Mouse (Mus musculus): ENCODE data around the gene Krt25. TPM values are rescaled to one million over a fixed set of nuclear protein-coding genes. Genes with fewer than 3 reads are reported as not detected.

Krt25 gene
- 0.06 and 0.22 TPM in 2 replicates for polyA plus RNA-seq (2015; fragmentation: Nextera tagmentation; extraction: Ambion mirVana)

DNA sequence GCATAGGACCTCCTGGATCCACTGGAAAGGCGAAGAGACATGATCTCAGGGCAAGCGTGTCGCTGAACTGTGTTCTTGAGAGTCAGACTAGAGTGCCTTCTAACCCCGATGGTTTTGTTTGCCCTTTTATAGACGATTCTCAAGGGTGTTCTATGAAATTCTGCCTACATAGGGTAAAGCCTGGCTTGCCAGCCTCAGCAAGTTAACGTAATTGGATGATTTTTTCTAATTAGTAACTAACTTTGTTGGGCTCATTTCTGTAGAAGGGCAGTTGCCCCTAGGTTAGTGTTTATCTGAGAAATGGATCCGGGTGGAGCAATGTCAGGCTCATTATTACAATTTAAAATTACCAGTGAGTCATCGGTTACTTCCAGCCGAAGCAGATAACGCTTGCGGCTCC is at the start of gene Krt25:
Krt25 (minus strand) TSS at position 101 of the 400 bp plus-strand sequence.
- Histone ChIP-seq H3K9ac (ENCODE audit: low read length) (no peak within 1 kb of the TSS), H3K4me2 (ENCODE audit: low read depth, low read length) (no peak within 1 kb of the TSS), H3K4me1 (ENCODE audit: control insufficient read depth, insufficient read depth, low read length) (peaks cover 3% of the 10 kb centered on the region; the same call in 1 of the 2 replicates), H3K36me3 (ENCODE audit: control insufficient read depth, insufficient read depth, low read length) (no peaks in the 10 kb centered on the region), H3K27me3 (ENCODE audit: control insufficient read depth, insufficient read depth, low read length) (no peaks in the 10 kb centered on the region; the same call in 1 of the 2 replicates), H3K9me3 (replicated peaks; ENCODE audit: control insufficient read depth, low read length) (no peaks in the 10 kb centered on the region), H3K27ac (ENCODE audit: low read length) (no peak within 1 kb of the TSS), H3K4me3 (replicated peaks; ENCODE audit: low read length) (no peak within 1 kb of the TSS)
- no peak for ATAC-seq (ENCODE audit: insufficient read depth, low FRiP score)
- 89% methylated on average over 11 of the region's 11 CpGs for WGBS

DNA sequence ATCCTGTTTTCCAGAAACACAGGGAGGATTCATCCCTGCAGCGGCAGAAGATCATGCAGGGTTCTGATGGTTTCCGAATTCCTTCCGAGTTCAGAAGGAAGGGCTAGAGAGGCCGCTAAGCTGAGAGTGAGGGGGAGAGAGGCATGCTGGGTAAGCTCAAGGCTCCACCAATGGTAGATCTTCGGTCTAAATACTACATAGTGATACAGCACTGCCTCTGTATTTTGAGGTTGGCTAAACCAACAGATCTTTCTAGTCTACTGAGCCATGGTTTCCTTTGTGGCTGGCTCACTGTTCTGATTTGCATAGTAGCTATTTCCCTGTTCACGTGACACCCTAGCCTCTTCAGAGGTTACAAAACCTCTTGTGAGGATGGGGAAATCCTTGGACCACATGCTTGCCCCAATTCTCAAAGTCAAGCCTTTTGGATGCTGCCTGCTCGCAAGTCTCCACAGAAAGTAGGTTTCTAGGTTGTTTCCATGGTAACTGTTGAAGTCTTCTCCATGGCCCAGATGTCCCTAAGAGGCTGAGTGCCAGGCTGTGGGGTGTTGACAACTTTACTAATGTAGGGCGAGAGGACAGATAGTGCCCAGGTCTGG is 47.2 kb upstream of the Krt25 start:
- Histone ChIP-seq H3K9ac (ENCODE audit: low read length) (no peak overlapping the region), H3K4me3 (replicated peaks; ENCODE audit: low read length) (no peak overlapping the region), H3K4me1 (ENCODE audit: control insufficient read depth, insufficient read depth, low read length) (no peaks in the 10 kb centered on the region), H3K4me2 (ENCODE audit: low read depth, low read length) (no peak overlapping the region), H3K27me3 (ENCODE audit: control insufficient read depth, insufficient read depth, low read length) (no peaks in the 10 kb centered on the region), H3K27ac (ENCODE audit: low read length) (no peak overlapping the region), H3K9me3 (replicated peaks; ENCODE audit: control insufficient read depth, low read length) (no peaks in the 10 kb centered on the region), H3K36me3 (ENCODE audit: control insufficient read depth, insufficient read depth, low read length) (no peaks in the 10 kb centered on the region)
- WGBS, result 85% methylated on average over 8 of the region's 8 CpGs
- ATAC-seq (ENCODE audit: insufficient read depth, low FRiP score), result no peak

DNA sequence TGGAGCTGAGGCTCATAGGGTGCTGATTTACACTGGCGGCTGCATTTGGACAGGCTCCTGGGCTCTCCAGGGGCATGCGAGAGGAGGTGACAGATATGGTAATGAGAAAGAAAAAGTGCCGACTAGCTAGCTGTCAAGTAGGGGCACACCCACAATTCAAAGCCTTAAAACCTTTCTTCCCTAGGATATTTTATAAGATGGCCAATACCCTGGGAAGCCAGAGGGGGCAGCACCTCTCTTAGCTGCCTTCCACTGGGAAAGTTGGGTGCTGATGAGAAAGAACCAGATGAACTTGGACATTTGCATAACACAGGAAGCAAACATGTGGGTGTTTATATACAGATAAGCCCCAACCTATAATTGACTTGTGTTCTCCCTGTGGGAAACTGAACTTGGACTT is 46.5 kb upstream of the Krt25 start:
- no peak overlapping the region for H3K9ac ChIP-seq (ENCODE audit: low read length)
- no peaks in the 10 kb centered on the region for H3K36me3 ChIP-seq (ENCODE audit: control insufficient read depth, insufficient read depth, low read length)
- H3K4me1 ChIP-seq (ENCODE audit: control insufficient read depth, insufficient read depth, low read length), result no peaks in the 10 kb centered on the region
- no peaks in the 10 kb centered on the region for H3K27me3 ChIP-seq (ENCODE audit: control insufficient read depth, insufficient read depth, low read length)
- 10% methylated on average over 3 of the region's 3 CpGs for WGBS
- H3K9me3 ChIP-seq (replicated peaks; ENCODE audit: control insufficient read depth, low read length), result no peaks in the 10 kb centered on the region
- H3K27ac ChIP-seq (ENCODE audit: low read length), result no peak overlapping the region
- H3K4me2 ChIP-seq (ENCODE audit: low read depth, low read length), result no peak overlapping the region
- H3K4me3 ChIP-seq (replicated peaks; ENCODE audit: low read length), result no peak overlapping the region
- ATAC-seq (ENCODE audit: insufficient read depth, low FRiP score), result no peak

DNA sequence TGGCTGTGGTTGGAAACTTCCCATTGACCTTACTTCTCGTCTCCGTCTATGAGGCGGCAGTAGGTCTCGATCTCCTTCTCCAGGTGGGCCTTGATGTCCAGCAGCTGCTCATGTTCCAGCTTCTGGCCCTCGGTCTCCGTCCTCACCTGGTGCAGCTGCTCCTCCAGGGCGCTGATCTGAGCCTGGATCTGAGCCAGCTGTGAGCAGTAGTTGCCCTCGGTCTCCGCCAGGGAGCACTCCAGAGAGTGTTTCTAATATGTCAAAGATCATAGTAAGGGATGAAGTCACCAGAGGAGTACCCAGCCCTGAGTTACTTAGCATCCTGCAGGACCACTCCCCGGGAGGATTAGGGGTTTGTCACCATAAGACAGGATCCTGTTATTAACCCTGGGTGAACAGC is 44.0 kb upstream of the Krt25 start:
- ATAC-seq (ENCODE audit: insufficient read depth, low FRiP score), result no peak
- WGBS, result 27% methylated on average over 10 of the region's 10 CpGs
- H3K4me2 ChIP-seq (ENCODE audit: low read depth, low read length), result no peak overlapping the region
- no peak overlapping the region for H3K9ac ChIP-seq (ENCODE audit: low read length)
- H3K4me3 ChIP-seq (replicated peaks; ENCODE audit: low read length), result no peak overlapping the region
- no peaks in the 10 kb centered on the region for H3K9me3 ChIP-seq (replicated peaks; ENCODE audit: control insufficient read depth, low read length)
- no peak overlapping the region for H3K27ac ChIP-seq (ENCODE audit: low read length)
- H3K27me3 ChIP-seq (ENCODE audit: control insufficient read depth, insufficient read depth, low read length), result no peaks in the 10 kb centered on the region
- no peaks in the 10 kb centered on the region for H3K4me1 ChIP-seq (ENCODE audit: control insufficient read depth, insufficient read depth, low read length)
- H3K36me3 ChIP-seq (ENCODE audit: control insufficient read depth, insufficient read depth, low read length), result no peaks in the 10 kb centered on the region

DNA sequence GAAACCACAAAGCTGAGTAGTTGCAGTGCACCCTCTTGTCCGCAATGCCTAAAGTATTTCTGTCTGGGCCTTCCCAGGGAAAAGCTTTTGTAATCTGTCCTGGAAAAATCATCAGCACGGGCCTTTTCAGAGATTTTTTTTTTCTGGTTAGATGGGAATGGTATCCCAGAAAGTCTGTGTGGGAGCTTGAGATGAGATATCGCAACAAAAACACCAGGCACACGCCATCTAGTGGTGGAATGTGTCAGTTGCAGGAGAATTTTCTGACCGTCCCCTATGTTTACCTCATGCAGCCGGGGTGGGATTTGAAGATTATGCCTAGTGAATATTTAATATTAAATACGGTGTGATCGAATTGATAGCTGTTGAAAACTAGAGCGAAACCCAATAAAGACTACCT is 41.7 kb upstream of the Krt25 start:
- no peak for ATAC-seq (ENCODE audit: insufficient read depth, low FRiP score)
- 20% methylated on average over 9 of the region's 9 CpGs for WGBS
- no peak overlapping the region for H3K4me2 ChIP-seq (ENCODE audit: low read depth, low read length)
- no peak overlapping the region for H3K4me3 ChIP-seq (replicated peaks; ENCODE audit: low read length)
- no peaks in the 10 kb centered on the region for H3K9me3 ChIP-seq (replicated peaks; ENCODE audit: control insufficient read depth, low read length)
- no peak overlapping the region for H3K27ac ChIP-seq (ENCODE audit: low read length)
- H3K36me3 ChIP-seq (ENCODE audit: control insufficient read depth, insufficient read depth, low read length), result no peaks in the 10 kb centered on the region
- H3K9ac ChIP-seq (ENCODE audit: low read length), result no peak overlapping the region
- no peaks in the 10 kb centered on the region for H3K27me3 ChIP-seq (ENCODE audit: control insufficient read depth, insufficient read depth, low read length)
- H3K4me1 ChIP-seq (ENCODE audit: control insufficient read depth, insufficient read depth, low read length), result no peaks in the 10 kb centered on the region

DNA sequence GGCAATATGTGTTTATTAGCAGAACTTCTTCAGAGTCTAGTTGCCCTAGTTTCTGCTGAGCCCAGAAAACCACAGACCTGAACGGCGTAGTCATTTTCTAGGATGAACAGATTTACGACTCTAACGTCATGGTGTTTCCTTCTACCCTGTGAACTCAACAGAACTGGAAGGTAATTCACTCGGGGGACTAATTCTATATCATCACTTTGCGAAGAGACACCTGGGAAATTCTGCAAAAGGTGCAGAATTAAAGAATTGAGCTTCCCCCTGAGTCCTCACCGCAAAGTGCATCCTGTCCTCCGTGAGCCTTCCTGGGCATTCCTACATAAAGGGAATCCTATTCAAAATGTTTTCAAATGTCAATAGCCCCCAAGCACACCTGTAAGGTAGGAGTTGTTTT is 38.7 kb upstream of the Krt25 start:
- Histone ChIP-seq H3K9ac (ENCODE audit: low read length) (no peak overlapping the region), H3K27ac (ENCODE audit: low read length) (no peak overlapping the region), H3K4me2 (ENCODE audit: low read depth, low read length) (no peak overlapping the region), H3K27me3 (ENCODE audit: control insufficient read depth, insufficient read depth, low read length) (no peaks in the 10 kb centered on the region), H3K9me3 (replicated peaks; ENCODE audit: control insufficient read depth, low read length) (no peaks in the 10 kb centered on the region), H3K4me1 (ENCODE audit: control insufficient read depth, insufficient read depth, low read length) (no peaks in the 10 kb centered on the region), H3K4me3 (replicated peaks; ENCODE audit: low read length) (no peak overlapping the region), H3K36me3 (ENCODE audit: control insufficient read depth, insufficient read depth, low read length) (no peaks in the 10 kb centered on the region)
- no peak for ATAC-seq (ENCODE audit: insufficient read depth, low FRiP score)
- 83% methylated on average over 8 of the region's 8 CpGs for WGBS

DNA sequence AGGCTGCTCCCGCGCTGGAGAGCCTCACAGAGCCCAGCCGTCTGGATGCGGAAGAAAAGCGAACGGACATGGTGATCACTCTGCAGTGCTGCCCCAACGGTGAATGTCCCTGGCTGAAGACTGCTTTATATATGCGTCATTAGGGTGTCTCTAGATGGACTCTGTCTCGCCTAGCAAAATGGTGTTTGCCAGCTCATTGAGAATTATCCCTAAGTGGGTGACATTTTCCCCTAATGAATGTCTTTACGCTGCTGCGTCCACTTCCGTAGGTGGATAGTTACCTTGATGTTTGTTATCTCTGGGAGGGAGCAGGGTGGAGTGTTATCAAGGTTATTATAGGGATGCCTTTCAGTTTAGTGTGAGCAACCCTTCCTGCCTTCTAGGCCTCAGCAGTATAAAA is 28.3 kb upstream of the Krt25 start, which contains the start of gene Krt27:
Krt27 (minus strand) TSS at position 101 of the 400 bp plus-strand sequence.
- Histone ChIP-seq H3K27me3 (ENCODE audit: control insufficient read depth, insufficient read depth, low read length) (no peaks in the 10 kb centered on the region), H3K9ac (ENCODE audit: low read length) (no peak within 1 kb of the TSS), H3K4me3 (replicated peaks; ENCODE audit: low read length) (no peak within 1 kb of the TSS), H3K4me2 (ENCODE audit: low read depth, low read length) (no peak within 1 kb of the TSS), H3K27ac (ENCODE audit: low read length) (no peak within 1 kb of the TSS), H3K36me3 (ENCODE audit: control insufficient read depth, insufficient read depth, low read length) (no peaks in the 10 kb centered on the region), H3K4me1 (ENCODE audit: control insufficient read depth, insufficient read depth, low read length) (no peaks in the 10 kb centered on the region), H3K9me3 (replicated peaks; ENCODE audit: control insufficient read depth, low read length) (no peaks in the 10 kb centered on the region)
- WGBS, result 67% methylated on average over 12 of the region's 12 CpGs
- no peak for ATAC-seq (ENCODE audit: insufficient read depth, low FRiP score)

DNA sequence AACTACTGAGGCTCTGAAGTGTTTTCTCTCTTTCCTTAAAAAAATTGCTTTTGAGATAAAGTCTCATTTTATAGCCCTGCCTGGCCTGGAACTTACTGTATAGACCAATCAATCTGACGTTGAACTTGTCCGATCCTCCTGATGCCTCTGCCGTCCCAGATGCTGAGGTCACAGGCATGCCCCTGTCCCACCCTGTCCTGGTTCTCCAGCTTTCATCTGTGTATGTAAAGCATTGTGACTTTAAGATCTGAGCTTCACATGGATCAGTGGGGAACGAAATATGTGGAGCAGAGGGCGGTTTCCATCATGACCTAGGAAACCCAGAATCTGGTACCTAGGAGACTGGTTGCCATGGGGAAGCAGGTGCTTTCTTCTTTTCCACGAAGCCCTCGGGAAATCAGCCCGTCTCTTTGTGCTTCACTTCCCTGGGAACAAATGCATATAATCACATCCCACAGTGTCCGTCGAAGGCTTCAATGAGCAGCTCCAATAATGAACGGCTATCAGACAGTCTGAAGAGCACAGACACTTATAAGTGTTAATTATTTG is 16.6 kb upstream of the Krt25 start:
- H3K4me2 ChIP-seq (ENCODE audit: low read depth, low read length), result no peak overlapping the region
- WGBS, result 81% methylated on average over 11 of the region's 11 CpGs
- no peak for ATAC-seq (ENCODE audit: insufficient read depth, low FRiP score)
- H3K27ac ChIP-seq (ENCODE audit: low read length), result no peak overlapping the region
- H3K36me3 ChIP-seq (ENCODE audit: control insufficient read depth, insufficient read depth, low read length), result no peaks in the 10 kb centered on the region
- no peaks in the 10 kb centered on the region for H3K4me1 ChIP-seq (ENCODE audit: control insufficient read depth, insufficient read depth, low read length)
- H3K9me3 ChIP-seq (replicated peaks; ENCODE audit: control insufficient read depth, low read length), result no peaks in the 10 kb centered on the region
- no peak overlapping the region for H3K4me3 ChIP-seq (replicated peaks; ENCODE audit: low read length)
- no peak overlapping the region for H3K9ac ChIP-seq (ENCODE audit: low read length)
- H3K27me3 ChIP-seq (ENCODE audit: control insufficient read depth, insufficient read depth, low read length), result no peaks in the 10 kb centered on the region

DNA sequence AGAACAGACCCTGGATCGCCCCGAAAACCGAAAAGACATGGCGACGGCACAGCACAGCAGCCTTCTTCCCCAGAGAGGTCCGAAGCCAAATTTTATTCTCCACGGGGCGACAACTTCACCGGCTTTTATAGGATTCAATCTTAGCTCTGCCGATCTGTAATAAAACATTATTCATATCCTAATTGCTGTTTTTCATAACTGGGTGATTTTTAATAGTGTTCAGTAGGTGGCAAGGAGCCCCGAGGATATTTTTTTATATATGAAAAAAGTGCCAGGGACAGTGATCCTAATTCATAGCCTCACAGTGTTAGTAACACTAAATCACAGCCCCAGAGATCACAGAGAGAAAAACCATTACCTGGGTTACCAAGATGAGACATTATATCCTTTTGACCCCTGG is 15.1 kb upstream of the Krt25 start, which contains the start of gene Krt26:
Krt26 (minus strand) TSS at position 101 of the 400 bp plus-strand sequence.
- Histone ChIP-seq H3K9ac (ENCODE audit: low read length) (no peak within 1 kb of the TSS), H3K9me3 (replicated peaks; ENCODE audit: control insufficient read depth, low read length) (no peaks in the 10 kb centered on the region), H3K27ac (ENCODE audit: low read length) (no peak within 1 kb of the TSS), H3K27me3 (ENCODE audit: control insufficient read depth, insufficient read depth, low read length) (no peaks in the 10 kb centered on the region), H3K4me1 (ENCODE audit: control insufficient read depth, insufficient read depth, low read length) (no peaks in the 10 kb centered on the region; the same call in 1 of the 2 replicates), H3K4me3 (replicated peaks; ENCODE audit: low read length) (no peak within 1 kb of the TSS), H3K4me2 (ENCODE audit: low read depth, low read length) (no peak within 1 kb of the TSS), H3K36me3 (ENCODE audit: control insufficient read depth, insufficient read depth, low read length) (no peaks in the 10 kb centered on the region)
- ATAC-seq (ENCODE audit: insufficient read depth, low FRiP score), result no peak
- WGBS, result 86% methylated on average over 11 of the region's 11 CpGs

Measured in stomach, embryonic 16.5 days (tissue).